Mouse (Mus musculus) G1E (cell line): ENCODE data around the gene Hexim2. TPM values are rescaled to one million over a fixed set of nuclear protein-coding genes. Genes with fewer than 3 reads are reported as not detected.

Source experiments
- ATAC-seq: 2 replicates; pipeline ENCODE4 v1.8.0; 2016; ENCODE audit warnings: mild to moderate bottlenecking; ENCODE audit not compliant: insufficient number of reproducible peaks, poor library complexity, low FRiP score, severe bottlenecking; ENCODE audit errors: extremely low read depth
- DNase-seq: peaks from one replicate; pipeline ENCODE4 v3.0.0; 2012; ENCODE audit warnings: low spot score
- H3K27me3 ChIP-seq: 2 replicates; pipeline ENCODE4 v1.6.1; 2012; ENCODE audit warnings: mild to moderate bottlenecking, low read length, inconsistent platforms; ENCODE audit not compliant: insufficient read depth
- H3K36me3 ChIP-seq: replicated peaks from 2 replicates; pipeline ENCODE3; 2012; ENCODE audit warnings: mild to moderate bottlenecking, inconsistent platforms
- H3K4me1 ChIP-seq: 2 replicates; pipeline ENCODE4 v1.6.1; 2012; ENCODE audit warnings: low read depth, low read length, inconsistent platforms, mixed read lengths; ENCODE audit not compliant: insufficient read depth
- H3K4me3 ChIP-seq: 2 replicates; pipeline ENCODE4 v1.5.1; 2012; ENCODE audit warnings: low read depth, mild to moderate bottlenecking, inconsistent platforms, low read length, moderate library complexity, mixed read lengths
- H3K9me3 ChIP-seq: replicated peaks from 2 replicates; pipeline ENCODE4 v1.6.1; 2012; ENCODE audit warnings: inconsistent platforms
- CTCF ChIP-seq: IDR thresholded peaks from 2 replicates; pipeline ENCODE4 v1.5.1; 2012; ENCODE audit warnings: low read depth, low read length, inconsistent platforms, mixed read lengths
- GATA1 ChIP-seq: IDR thresholded peaks from 2 replicates; pipeline ENCODE4 v1.6.1; 2012; ENCODE audit warnings: borderline replicate concordance, low read length, inconsistent platforms, mixed read lengths
- GATA2 ChIP-seq: IDR thresholded peaks from 2 replicates; pipeline ENCODE4 v1.6.1; 2012; ENCODE audit warnings: low read depth, low read length, inconsistent platforms, borderline replicate concordance
- POLR2AphosphoS5 ChIP-seq: IDR thresholded peaks from 2 replicates; pipeline ENCODE4 v1.6.1; 2012; ENCODE audit warnings: low read depth, low read length, inconsistent platforms; ENCODE audit not compliant: insufficient replicate concordance
- TAL1 ChIP-seq: conservative IDR thresholded peaks from 2 replicates; pipeline ENCODE4 v1.6.1; 2012; ENCODE audit warnings: low read depth, low read length, inconsistent platforms, mixed read lengths
- polyA plus RNA-seq: library from polyadenylated mRNA; stranded (reverse); fragments of >175 nt; gene quantifications from 2 replicates; pipeline ENCODE4 v1.2.3, GENCODE M21; 2012
- total RNA-seq, 2 experiments: library from RNA; stranded (forward) in 1 of 2; stranded (reverse) in 1 of 2; fragments of 200-1000 nt in 1 of 2; fragments of >200 nt in 1 of 2; fragmentation: Nextera tagmentation in 1 of 2; gene quantifications; 2 replicates each; pipeline ENCODE4 v1.2.3; 2014 to 2017

Gene Hexim2
- total and polyA plus RNA-seq, 3 experiments = 9.0 to 12.7 (median 11.7) TPM

GRCm38 (mm10) chr11:103147766-103148165 lies 15.5 kb downstream of the Hexim2 start:
- Histone ChIP-seq H3K4me3 (no peak overlapping the region), H3K4me1 (peaks cover 23% of the 10 kb centered on the region), H3K9me3 (no peaks in the 10 kb centered on the region), H3K27me3 (peaks cover 29% of the 10 kb centered on the region), H3K36me3 (no peaks in the 10 kb centered on the region)
- TF ChIP-seq GATA1 (no peak), POLR2AphosphoS5 (no peak)
- DNase-seq (no peak), ATAC-seq (no peak)

- no peak overlapping the region for H3K4me3 ChIP-seq
- H3K36me3 ChIP-seq = no peaks in the 10 kb centered on the region
- H3K9me3 ChIP-seq = no peaks in the 10 kb centered on the region
- TF ChIP-seq TAL1 (no peak), GATA1 (no peak), CTCF (no peak), POLR2AphosphoS5 (no peak)
- peaks cover 10% of the 10 kb centered on the region for H3K4me1 ChIP-seq
- ATAC-seq (no peak), DNase-seq (no peak)
- peaks cover 23% of the 10 kb centered on the region for H3K27me3 ChIP-seq
Observed at GRCm38 (mm10) chr11:103149771-103150170, 17.5 kb downstream of the Hexim2 start.

- H3K9me3 ChIP-seq = no peaks in the 10 kb centered on the region
- TF ChIP-seq GATA1 = no peak
- peak; percentile 81 for TF ChIP-seq CTCF
- DNase-seq (peak; percentile 93), ATAC-seq (peak; percentile 75)
- no peaks in the 10 kb centered on the region for H3K36me3 ChIP-seq
- peaks cover 15% of the 10 kb centered on the region for H3K4me1 ChIP-seq
- peak overlapping the region; percentile 68; the same call in 1 of the 2 replicates for H3K4me3 ChIP-seq
- H3K27me3 ChIP-seq = no peaks in the 10 kb centered on the region
Observed at GRCm38 (mm10) chr11:103158621-103159478, 26.6 kb downstream of the Hexim2 start.

- no peak for DNase-seq
- 0 out of 2 replicates have a peak, but pooled peaks cover 2% of the 10 kb centered on the region for H3K27me3 ChIP-seq
- H3K4me1 ChIP-seq = peaks cover 19% of the 10 kb centered on the region
- H3K4me3 ChIP-seq = no peak overlapping the region
- TF ChIP-seq GATA1 = no peak
- TF ChIP-seq POLR2AphosphoS5 = no peak
- TF ChIP-seq GATA2 = no peak
- TF ChIP-seq TAL1 = no peak
- TF ChIP-seq CTCF = no peak
- no peaks in the 10 kb centered on the region for H3K36me3 ChIP-seq
- H3K9me3 ChIP-seq = peaks cover under 1% of the 10 kb centered on the region; the same call in 1 of the 2 replicates
- ATAC-seq = no peak
Observed at GRCm38 (mm10) chr11:103160738-103161137, 28.5 kb downstream of the Hexim2 start.

DNA sequence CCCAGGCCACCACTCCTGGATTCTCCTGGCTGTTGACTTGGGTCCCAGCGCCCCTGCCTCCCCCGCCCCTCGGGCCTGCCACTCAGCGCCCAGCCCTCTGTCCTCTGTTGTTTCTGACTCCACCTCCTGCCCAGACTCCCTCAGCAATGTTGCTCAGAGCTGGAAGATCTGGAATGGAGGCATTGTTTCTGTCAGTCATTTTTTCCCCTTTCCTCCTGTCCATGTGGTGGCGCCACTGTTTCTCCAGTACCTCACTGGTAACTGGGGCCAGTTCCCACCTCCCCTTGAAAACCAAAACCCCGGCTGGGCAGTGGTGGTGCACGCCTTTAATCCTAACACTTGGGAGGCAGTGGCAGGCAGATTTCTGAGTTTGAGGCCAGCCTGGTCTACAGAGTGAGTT lies 29.2 kb downstream of the Hexim2 start:
- H3K27me3 ChIP-seq = peaks cover 8% of the 10 kb centered on the region
- no peak overlapping the region for H3K4me3 ChIP-seq
- DNase-seq (no peak), ATAC-seq (no peak)
- H3K9me3 ChIP-seq = peaks cover 5% of the 10 kb centered on the region
- TF ChIP-seq TAL1 = no peak
- no peak for TF ChIP-seq GATA2
- TF ChIP-seq CTCF = no peak
- no peak for TF ChIP-seq POLR2AphosphoS5
- no peak for TF ChIP-seq GATA1
- H3K36me3 ChIP-seq = no peaks in the 10 kb centered on the region
- H3K4me1 ChIP-seq = peaks cover 19% of the 10 kb centered on the region

DNA sequence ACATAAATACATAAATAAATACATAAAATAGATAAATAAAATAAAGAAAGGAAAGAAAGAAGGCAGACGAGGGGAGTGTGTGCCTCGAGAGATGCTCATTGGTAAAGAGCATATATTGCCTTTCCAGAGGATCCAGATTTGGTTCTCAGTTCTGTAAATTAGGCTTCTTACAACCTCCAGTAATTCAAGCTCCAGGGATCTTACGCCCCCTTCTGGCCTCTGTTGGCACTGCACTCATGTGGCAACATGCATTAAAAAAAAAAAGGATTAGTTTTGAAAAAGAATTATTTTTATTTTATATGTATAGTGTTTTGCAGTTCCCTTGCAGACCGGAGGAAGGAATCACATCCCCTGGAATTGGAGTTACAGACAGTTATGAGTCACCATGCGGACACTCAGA lies 29.9 kb downstream of the Hexim2 start:
- no peak for DNase-seq
- ATAC-seq = no peak

GRCm38 (mm10) chr11:103164391-103164790 lies 32.2 kb downstream of the Hexim2 start:
- peaks cover 10% of the 10 kb centered on the region for H3K27me3 ChIP-seq
- no peaks in the 10 kb centered on the region for H3K36me3 ChIP-seq
- no peak for TF ChIP-seq TAL1
- TF ChIP-seq GATA1 = no peak
- TF ChIP-seq CTCF = no peak
- no peak for TF ChIP-seq GATA2
- TF ChIP-seq POLR2AphosphoS5 = no peak
- ATAC-seq (no peak), DNase-seq (no peak)
- H3K9me3 ChIP-seq = peaks cover 5% of the 10 kb centered on the region
- H3K4me3 ChIP-seq = no peak overlapping the region
- peaks cover 11% of the 10 kb centered on the region for H3K4me1 ChIP-seq

More for the DNA sequence above, 29.9 kb downstream of the Hexim2 start:
- Histone ChIP-seq H3K4me3 (no peak overlapping the region), H3K9me3 (peaks cover 5% of the 10 kb centered on the region), H3K36me3 (no peaks in the 10 kb centered on the region), H3K27me3 (peaks cover 10% of the 10 kb centered on the region), H3K4me1 (peaks cover 19% of the 10 kb centered on the region)
- no peak for TF ChIP-seq GATA1
- no peak for TF ChIP-seq TAL1
- TF ChIP-seq GATA2 = no peak
- TF ChIP-seq POLR2AphosphoS5 = no peak
- TF ChIP-seq CTCF = 0 out of 2 replicates have a peak, but pooled peaks have one; percentile 29
